20 mouse cellular contexts compared by ENCODE assay signal in genomic region chr7:69670211-69670610, GRCm38 (mm10).
"Had no signal": no experiment of that assay in that cellular context is flagged by ENCODE, and none has a peak within 500 bp of the region (broad histone marks: within the 10 kb centered on the region; RNA-seq: fewer than 3 reads in every experiment).

No protein-coding gene starts in this region.

- DNase-seq: kidney, adult 18-20 months; kidney, adult 9 months; kidney, postnatal 25 days; layer of hippocampus, adult 9-11 months; liver; liver, postnatal 0 days; lung, embryonic 14.5 days; right cerebral cortex, adult 18-20 months; right cerebral cortex, postnatal 14 days; right cerebral cortex, postnatal 4 days; thymus, adult 2 months; thymus, postnatal 25 days had no signal

- H3K4me1 ChIP-seq: limb, embryonic 10.5 days; limb, embryonic 13.5 days; midbrain, embryonic 12.5 days had no signal

- H3K4me2 ChIP-seq: limb, embryonic 13.5 days; lung, embryonic 14.5 days; midbrain, embryonic 12.5 days had no signal

- H3K4me3 ChIP-seq: layer of hippocampus, adult 2 months; limb, embryonic 10.5 days; limb, embryonic 13.5 days; midbrain, embryonic 12.5 days had no signal

- H3K9ac ChIP-seq: limb, embryonic 13.5 days; liver, embryonic 14.5 days; liver, postnatal 0 days; lung, embryonic 14.5 days; midbrain, embryonic 12.5 days had no signal

- H3K27ac ChIP-seq: layer of hippocampus, adult 2 months; limb, embryonic 10.5 days; limb, embryonic 13.5 days; liver, embryonic 14.5 days; macrophage; midbrain, embryonic 12.5 days; stomach, postnatal 0 days had no signal

- H3K9me3 ChIP-seq: limb, embryonic 10.5 days; limb, embryonic 13.5 days; midbrain, embryonic 12.5 days had no signal

- H3K27me3 ChIP-seq: limb, embryonic 13.5 days; midbrain, embryonic 12.5 days had no signal

- H3K36me3 ChIP-seq: limb, embryonic 10.5 days; limb, embryonic 13.5 days; midbrain, embryonic 12.5 days had no signal

- ATAC-seq: liver, postnatal 0 days; lung, postnatal 0 days had no signal
